Mouse (Mus musculus): ENCODE results near the gene Usp2.

DNA sequence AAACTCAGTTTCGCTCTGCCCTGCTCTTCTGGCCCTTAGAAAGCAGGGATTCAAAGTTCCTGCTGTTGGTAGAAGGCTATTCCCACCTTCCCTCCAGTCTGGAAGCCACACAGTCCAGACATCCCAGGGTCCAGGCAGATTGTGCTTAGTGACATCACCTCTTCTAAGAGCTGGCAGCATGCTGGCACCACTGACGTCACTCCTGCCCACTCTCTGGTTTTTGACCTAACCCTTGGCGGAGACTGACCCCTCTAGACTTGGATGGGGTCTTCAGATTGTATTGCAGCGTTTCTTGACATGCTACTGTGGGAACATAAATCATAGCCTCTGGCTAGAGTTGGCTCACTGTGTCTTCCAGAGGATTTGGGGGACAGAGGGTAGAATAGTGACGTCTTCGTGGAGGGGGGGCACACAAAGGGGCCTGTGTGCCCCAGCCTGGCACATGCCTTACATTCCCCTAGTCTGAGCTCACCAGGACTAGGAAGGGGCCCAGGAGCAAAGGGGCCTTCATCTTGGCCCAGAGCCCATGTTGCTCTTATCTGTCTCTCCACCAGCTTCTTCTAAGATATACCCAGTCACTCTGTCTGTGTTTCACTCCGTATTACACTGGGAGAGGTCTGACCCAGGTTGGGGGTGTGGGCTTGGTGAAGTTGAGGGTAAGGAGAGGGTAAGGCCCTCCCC is 69.0 kb downstream of the Usp2 start:
- TF ChIP-seq TAL1 (IDR thresholded peaks at IDR 0.05; ENCODE audit: low read length): no peak
- no peak for TF ChIP-seq GATA1 (IDR thresholded peaks at IDR 0.05; ENCODE audit: low read length)

All from erythroblast, embryonic 14.5 days (primary cell).